Mouse (Mus musculus) erythroblast, embryonic 14.5 days (primary cell): ENCODE data around the gene Zfand3. TPM values are rescaled to one million over a fixed set of nuclear protein-coding genes. Genes with fewer than 3 reads are reported as not detected.

ENCODE experiments used
- H3K27me3 ChIP-seq: 2 replicates; pipeline ENCODE4 v1.6.1; 2012; ENCODE audit warnings: inconsistent platforms; ENCODE audit not compliant: control insufficient read depth
- H3K36me3 ChIP-seq: 2 replicates; pipeline ENCODE4 v1.6.1; 2012; ENCODE audit warnings: mild to moderate bottlenecking, inconsistent platforms; ENCODE audit not compliant: control insufficient read depth
- H3K4me1 ChIP-seq: 2 replicates; pipeline ENCODE4 v1.6.1; 2012; ENCODE audit warnings: inconsistent platforms; ENCODE audit not compliant: control insufficient read depth
- H3K4me3 ChIP-seq: replicated peaks from 2 replicates; pipeline ENCODE3; 2012; ENCODE audit warnings: moderate library complexity, mild to moderate bottlenecking, inconsistent platforms
- H3K9me3 ChIP-seq: 2 replicates; pipeline ENCODE4 v1.6.1; 2012; ENCODE audit warnings: low read length, inconsistent platforms, mixed read lengths; ENCODE audit not compliant: control insufficient read depth
- GATA1 ChIP-seq: IDR thresholded peaks from 2 replicates; pipeline ENCODE4 v1.6.1; 2012; ENCODE audit warnings: low read length, inconsistent platforms, mixed read lengths
- TAL1 ChIP-seq: IDR thresholded peaks from 3 replicates; pipeline ENCODE4 v1.6.1; 2012; ENCODE audit warnings: low read length, inconsistent platforms, mixed read lengths
- polyA plus RNA-seq: library from polyadenylated mRNA; stranded (reverse); fragments of >175 nt; gene quantifications from 2 replicates; pipeline ENCODE4 v1.2.3, GENCODE M21; 2012

Gene Zfand3
- polyA plus RNA-seq, 1 experiment: 9.6 TPM

DNA sequence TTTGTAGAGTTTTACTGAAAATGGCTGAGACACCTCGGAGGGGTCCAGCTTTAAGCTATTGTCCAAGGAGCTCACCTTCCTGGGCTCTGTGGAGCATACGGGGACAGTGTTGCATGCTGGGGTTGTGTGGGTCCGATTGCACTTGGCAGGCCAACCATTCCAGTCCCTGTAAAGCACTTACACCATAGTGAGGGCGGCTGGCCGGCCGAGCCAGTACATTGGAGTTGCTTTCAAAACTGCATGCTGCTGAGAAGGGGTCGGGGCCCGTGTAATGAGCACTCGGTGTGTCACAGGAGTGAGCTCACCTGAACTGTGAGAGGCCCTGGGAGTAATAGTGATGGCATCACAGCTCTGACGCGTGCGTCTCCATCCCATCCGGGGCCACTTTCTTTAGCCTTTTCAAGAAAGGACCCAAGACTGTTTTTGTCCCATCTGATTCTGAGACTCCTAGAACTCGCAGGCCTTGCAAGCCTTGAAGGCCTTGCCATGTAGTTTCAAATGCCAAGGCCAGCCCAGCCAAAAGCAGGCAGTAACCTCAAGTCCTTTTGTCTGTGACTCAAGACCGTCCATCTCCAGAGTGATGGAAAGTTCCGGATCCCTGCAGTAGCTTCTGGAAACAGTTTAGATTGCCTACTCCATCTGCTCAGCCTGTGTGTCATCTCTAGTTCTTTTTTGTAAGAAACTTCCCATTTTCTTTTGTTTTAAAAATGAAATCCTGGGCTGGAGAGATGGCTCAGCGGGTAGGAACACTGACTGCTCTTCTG is 200.7 kb downstream of the Zfand3 start:
- TF ChIP-seq GATA1 (no peak), TAL1 (no peak)
- Histone ChIP-seq H3K4me1 (no peaks in the 10 kb centered on the region), H3K9me3 (no peaks in the 10 kb centered on the region), H3K4me3 (no peak overlapping the region), H3K36me3 (peaks cover 28% of the 10 kb centered on the region), H3K27me3 (no peaks in the 10 kb centered on the region)

DNA sequence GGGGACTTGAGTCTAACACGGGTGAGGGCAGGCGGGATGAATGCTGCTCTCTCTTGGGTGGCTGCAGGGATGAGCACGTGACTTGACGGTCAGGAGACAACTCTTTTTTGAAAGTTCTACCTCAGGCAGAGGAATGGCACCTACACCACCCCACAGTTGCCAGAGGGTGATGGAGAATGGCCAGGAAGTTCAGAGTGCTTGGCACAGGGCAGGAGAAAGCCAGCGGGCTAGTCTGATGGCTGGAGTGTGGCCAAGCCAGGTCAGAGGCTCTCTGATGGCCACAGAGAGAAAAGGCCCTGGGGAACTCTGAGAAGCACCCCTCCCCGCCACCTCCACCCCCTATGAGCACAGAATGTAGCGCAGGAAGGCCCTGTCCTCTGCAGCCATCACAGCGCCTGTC is 205.7 kb downstream of the Zfand3 start:
- no peak for TF ChIP-seq GATA1
- no peak for TF ChIP-seq TAL1
- Histone ChIP-seq H3K4me1 (no peaks in the 10 kb centered on the region), H3K9me3 (no peaks in the 10 kb centered on the region), H3K27me3 (no peaks in the 10 kb centered on the region), H3K4me3 (no peak overlapping the region), H3K36me3 (peaks cover 35% of the 10 kb centered on the region)

- Histone ChIP-seq H3K27me3 (no peaks in the 10 kb centered on the region), H3K36me3 (peaks cover 35% of the 10 kb centered on the region), H3K9me3 (no peaks in the 10 kb centered on the region), H3K4me3 (no peak overlapping the region), H3K4me1 (no peaks in the 10 kb centered on the region)
- TF ChIP-seq TAL1 (no peak), GATA1 (no peak)
Observed at GRCm38 (mm10) chr17:30210936-30211335, 206.4 kb downstream of the Zfand3 start.

GRCm38 (mm10) chr17:30212647-30213046 is 208.1 kb downstream of the Zfand3 start:
- Histone ChIP-seq H3K4me1 (no peaks in the 10 kb centered on the region), H3K36me3 (peaks cover 34% of the 10 kb centered on the region), H3K27me3 (no peaks in the 10 kb centered on the region), H3K4me3 (no peak overlapping the region), H3K9me3 (no peaks in the 10 kb centered on the region)
- TF ChIP-seq GATA1 (no peak), TAL1 (no peak)

DNA sequence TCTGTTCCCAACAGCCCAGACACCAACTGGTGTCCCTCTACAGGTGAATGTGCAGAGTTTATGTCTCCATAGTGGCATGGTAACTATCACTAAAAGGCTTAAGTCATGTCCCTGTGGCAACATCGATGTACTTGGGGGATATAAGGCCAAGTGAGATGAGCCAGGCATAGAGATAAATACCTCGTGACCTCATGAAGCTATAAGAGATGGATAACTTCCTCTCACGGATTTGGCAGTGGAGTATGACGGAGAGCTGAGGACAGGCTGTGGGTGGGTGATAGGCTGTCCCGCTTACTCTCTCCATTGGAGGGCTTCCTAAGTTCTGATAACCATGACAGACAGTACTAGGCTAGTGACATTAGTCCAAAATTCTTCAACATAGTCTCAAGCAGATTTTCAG is 208.8 kb downstream of the Zfand3 start:
- Histone ChIP-seq H3K36me3 (peaks cover 27% of the 10 kb centered on the region), H3K27me3 (no peaks in the 10 kb centered on the region), H3K4me3 (no peak overlapping the region), H3K9me3 (no peaks in the 10 kb centered on the region), H3K4me1 (no peaks in the 10 kb centered on the region)
- TF ChIP-seq TAL1: no peak
- TF ChIP-seq GATA1: no peak

- H3K4me1 ChIP-seq: no peaks in the 10 kb centered on the region
- TF ChIP-seq TAL1 (no peak), GATA1 (no peak)
- no peak overlapping the region for H3K4me3 ChIP-seq
- no peaks in the 10 kb centered on the region for H3K27me3 ChIP-seq
- no peaks in the 10 kb centered on the region for H3K9me3 ChIP-seq
- peaks cover 17% of the 10 kb centered on the region for H3K36me3 ChIP-seq
Observed at GRCm38 (mm10) chr17:30214393-30214792, 209.9 kb downstream of the Zfand3 start.

DNA sequence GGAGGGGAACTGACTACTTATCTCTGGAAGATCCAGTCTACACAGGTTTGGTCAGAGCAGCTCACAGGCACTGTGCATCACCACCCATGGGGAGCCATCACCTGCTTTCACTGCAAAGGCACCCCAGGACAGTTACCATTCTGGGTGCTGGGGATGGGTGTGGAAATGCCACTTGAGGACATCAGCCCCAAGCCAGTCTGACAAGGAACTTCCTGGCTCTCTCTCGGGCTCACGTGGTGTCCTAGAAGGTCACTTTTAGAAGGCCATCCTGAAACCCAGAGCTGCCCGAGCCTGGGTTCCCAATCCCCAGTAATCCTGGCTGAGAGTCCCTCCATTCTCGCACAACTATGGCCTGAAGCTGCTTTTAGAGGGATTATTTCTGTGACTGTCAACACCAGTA is 211.2 kb downstream of the Zfand3 start:
- Histone ChIP-seq H3K9me3 (no peaks in the 10 kb centered on the region), H3K4me3 (no peak overlapping the region), H3K36me3 (peaks cover 6% of the 10 kb centered on the region), H3K27me3 (no peaks in the 10 kb centered on the region), H3K4me1 (no peaks in the 10 kb centered on the region)
- TF ChIP-seq TAL1 (no peak), GATA1 (no peak)

DNA sequence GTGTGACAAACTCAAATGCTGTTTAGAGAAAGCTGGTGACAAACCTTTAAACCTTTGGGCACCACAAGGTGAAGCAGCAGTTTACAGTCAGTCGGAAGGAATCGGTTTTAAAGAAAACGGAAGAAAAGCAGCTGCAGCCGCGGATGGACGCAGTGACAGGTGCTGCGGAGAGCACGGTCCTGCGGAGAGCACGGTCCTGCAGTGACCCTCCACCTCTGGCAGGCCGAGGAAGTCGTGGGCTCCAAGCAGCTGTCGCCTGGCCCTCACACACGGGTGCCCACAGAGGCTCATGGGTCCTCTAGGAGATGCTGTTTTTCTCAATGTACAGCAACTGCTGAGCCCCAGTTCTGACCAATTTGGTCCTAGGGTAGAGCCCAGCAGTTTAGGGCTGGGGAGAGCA is 217.1 kb downstream of the Zfand3 start:
- no peaks in the 10 kb centered on the region for H3K9me3 ChIP-seq
- no peak overlapping the region for H3K4me3 ChIP-seq
- H3K27me3 ChIP-seq: no peaks in the 10 kb centered on the region
- TF ChIP-seq TAL1 (no peak), GATA1 (no peak)
- no peaks in the 10 kb centered on the region for H3K4me1 ChIP-seq
- H3K36me3 ChIP-seq: no peaks in the 10 kb centered on the region

- H3K36me3 ChIP-seq: no peaks in the 10 kb centered on the region
- no peaks in the 10 kb centered on the region for H3K27me3 ChIP-seq
- no peak overlapping the region for H3K4me3 ChIP-seq
- H3K4me1 ChIP-seq: no peaks in the 10 kb centered on the region
- no peaks in the 10 kb centered on the region for H3K9me3 ChIP-seq
- TF ChIP-seq TAL1 (no peak), GATA1 (no peak)
Observed at GRCm38 (mm10) chr17:30222361-30222760, 217.8 kb downstream of the Zfand3 start.

GRCm38 (mm10) chr17:30222837-30223236 is 218.3 kb downstream of the Zfand3 start:
- Histone ChIP-seq H3K4me3 (no peak overlapping the region), H3K4me1 (no peaks in the 10 kb centered on the region), H3K27me3 (no peaks in the 10 kb centered on the region), H3K9me3 (no peaks in the 10 kb centered on the region), H3K36me3 (no peaks in the 10 kb centered on the region)
- TF ChIP-seq TAL1 (no peak), GATA1 (no peak)
